Mouse (Mus musculus) cerebral cortex, adult 2 months (tissue): ENCODE data around the gene Olfr332.

Experiments used
- WGBS: fragments of 180-500 bp; shearing (Covaris S2); methylation state at CpG from one replicate; pipeline ENCODE4 v1.1.7; 2018; 5-methylcytosine and 5-hydroxymethylcytosine counted together

Olfr332 gene

DNA sequence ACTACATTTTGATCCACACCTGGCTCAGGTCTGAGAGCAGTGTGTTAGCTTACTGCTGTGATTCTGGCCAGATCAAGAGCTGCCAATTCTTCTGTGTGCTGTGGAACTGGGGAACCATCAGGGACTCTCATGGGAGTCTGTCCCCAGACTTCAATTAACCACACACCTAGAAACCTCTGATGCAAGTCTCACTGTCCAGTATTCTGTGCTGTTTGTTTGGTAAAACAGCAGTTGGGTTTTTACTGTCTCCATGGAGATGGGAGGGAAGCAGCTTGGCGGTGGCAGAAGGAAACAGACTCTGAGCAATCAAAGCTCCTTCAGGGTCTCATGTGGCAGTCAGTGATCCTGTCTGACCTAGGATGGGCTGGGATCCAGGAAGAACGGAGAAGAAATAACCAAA is at the start of gene Olfr332:
Gene Olfr332 (minus strand): TSS at position 101 of the 400 bp plus-strand sequence.
- 65% methylated on average over 2 of the region's 2 CpGs for WGBS

DNA sequence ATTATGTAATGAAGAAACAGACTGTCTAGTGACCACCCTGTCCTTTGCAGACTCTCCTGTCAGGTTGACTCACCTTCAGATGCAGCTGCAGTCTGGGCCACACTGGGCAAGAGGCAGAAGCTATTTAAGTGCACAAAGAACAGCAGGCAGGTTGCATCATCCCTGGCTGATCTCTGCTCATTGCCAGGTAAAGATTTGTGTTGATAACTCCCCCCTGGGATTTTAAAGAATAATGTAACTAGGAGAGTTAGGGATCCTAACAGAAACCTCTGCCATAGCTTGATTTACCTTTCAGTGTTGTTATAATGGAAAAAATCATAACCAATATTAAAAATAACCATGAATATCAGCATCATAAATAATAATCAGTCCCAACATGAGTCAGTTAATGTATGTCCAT is 42.4 kb upstream of the Olfr332 start, which contains the start of gene Olfr330:
Gene Olfr330 (minus strand): TSS at position 101 of the 400 bp plus-strand sequence.

DNA sequence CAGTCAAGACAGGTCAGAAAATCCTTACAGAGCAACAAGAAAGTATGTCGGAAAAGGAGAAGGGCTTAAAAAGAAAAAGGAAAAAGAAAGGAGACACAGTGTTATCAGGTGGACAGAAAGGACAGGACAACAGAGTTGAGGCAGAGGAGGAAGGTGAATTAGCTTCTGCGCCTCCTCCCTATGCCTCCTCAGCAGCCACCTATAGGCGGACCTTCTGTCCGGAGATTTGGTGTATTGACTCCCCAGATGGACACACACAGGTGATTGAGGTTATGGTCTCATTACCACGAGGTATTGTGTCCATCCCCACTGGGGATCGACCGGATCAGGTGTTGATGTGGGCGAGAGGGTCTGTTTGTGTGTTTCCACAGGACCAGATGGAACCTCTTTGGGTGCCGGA is 27.4 kb upstream of the Olfr332 start:
- WGBS = 92% methylated on average over 8 of the region's 9 CpGs

DNA sequence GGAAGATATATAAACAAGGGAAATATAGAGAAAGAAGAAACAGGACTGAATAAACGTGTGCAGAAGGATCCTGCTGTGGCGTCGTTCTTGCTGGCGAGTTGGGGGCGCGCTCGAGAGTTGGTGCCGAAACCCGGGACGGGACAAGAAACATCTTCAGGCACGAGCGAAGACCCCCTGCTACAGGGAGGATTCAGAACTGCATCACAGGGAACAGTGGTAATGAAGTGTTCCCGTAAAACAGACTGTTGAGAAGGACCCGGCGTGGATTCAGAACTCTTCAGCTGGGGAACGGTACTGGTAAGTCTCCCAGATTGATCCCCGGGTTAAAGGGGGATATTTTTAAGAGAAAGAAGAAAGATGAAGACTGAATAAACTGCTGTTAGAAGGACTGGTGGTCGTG is 26.6 kb upstream of the Olfr332 start:
- WGBS = 92% methylated on average over 18 of the region's 18 CpGs

DNA sequence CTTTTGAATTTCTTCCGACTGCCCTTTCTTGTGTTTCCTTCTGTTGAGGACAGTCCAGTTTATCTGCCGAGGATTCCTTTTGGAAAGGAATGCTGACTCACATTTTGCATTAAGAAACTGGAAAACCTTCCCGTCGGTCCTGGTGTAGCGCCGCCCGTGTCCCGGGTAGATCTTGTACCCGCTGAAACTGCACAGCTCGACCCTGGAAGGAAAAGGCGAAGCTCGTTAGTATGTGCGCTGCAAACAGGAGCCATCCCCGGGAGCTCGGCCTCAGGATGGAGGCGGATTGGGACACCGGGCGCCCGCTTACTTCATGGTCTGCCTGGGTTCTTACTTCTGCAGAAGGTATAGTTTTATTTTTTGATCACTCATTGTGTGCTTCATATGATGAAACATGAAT is 16.7 kb upstream of the Olfr332 start:
- 83% methylated on average over 19 of the region's 19 CpGs for WGBS

DNA sequence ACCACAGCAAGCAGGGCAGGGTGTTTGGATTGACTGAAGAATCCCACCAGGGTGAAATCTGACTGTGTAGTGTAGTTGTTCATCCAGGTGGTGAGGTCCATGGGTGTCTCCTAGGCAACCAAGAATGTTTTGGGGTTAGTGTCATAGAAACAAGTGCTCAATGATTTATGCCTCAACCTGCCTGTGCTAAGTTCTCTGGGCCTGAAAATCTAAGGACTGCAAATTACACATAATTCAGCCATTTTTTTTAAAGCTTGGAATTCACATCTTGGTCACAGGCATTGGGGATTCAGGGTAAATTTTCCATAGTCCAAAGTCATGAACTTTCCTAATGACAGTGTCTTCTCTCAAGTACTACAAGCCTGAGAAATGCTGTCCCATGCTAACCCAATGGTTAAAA is 10.1 kb upstream of the Olfr332 start, which contains the start of gene Olfr331:
Gene Olfr331 (minus strand): TSS at position 101 of the 400 bp plus-strand sequence.

DNA sequence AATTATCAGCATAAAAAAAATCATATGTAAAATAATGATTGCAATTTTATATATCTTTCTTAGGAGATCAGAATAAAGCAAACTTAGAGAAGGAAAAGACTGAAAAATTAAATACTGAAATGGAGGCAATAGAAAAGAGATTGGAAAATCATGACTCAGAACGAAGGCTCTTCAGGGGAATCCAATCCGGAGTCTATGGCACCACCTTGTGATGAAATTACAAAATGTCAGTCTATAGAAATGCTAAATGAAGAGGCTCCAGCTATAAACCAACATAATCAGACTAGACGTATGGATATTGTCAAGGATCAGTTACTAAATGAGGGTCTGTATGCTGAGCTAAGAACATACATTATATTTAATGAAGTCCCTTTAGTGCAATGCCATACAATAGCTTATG is 6.9 kb upstream of the Olfr332 start:
- 24% methylated on average over 3 of the region's 3 CpGs for WGBS

DNA sequence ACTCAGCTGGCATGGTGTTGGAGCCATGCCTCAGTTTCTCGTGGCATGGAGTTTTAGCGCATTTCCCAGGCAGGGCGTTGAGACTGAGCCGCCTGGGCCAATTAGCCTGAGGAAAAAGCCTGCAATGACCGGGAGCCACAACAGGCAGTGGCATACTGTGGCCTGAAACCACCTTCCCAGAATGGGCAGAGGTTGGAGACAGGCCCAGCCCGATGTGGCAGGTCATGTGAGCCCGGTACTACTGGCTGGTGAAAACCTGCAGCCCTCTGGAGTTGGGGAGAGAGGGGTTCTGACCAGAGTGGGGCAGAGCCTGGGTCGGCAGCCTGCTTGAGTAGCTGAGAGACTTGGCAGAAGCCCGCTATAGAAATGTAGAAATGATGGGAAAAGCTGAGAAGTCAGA is 6.4 kb upstream of the Olfr332 start:
- WGBS = 79% methylated on average over 9 of the region's 9 CpGs

DNA sequence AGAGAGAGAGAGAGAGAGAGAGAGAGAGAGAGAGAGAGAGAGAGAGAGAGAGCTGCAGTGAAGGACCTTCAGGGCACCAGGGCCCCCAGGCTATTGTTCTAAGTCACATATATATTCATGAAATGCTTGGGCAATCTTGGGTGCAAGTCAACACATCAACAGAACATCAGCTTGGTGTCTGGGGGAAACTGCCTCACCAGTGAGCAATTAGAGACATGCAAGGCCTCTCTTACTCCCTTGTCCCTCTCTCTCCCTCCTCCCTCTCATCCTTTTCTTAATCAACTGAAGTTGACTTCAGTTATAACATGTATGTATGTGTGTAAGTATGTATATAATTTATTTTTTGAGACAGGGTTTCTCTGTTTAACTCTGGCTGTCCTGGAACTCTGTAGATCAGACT is 30.2 kb downstream of the Olfr332 start, which contains the start of gene Olfr30:
Gene Olfr30 (minus strand): TSS at position 101 of the 400 bp plus-strand sequence.

DNA sequence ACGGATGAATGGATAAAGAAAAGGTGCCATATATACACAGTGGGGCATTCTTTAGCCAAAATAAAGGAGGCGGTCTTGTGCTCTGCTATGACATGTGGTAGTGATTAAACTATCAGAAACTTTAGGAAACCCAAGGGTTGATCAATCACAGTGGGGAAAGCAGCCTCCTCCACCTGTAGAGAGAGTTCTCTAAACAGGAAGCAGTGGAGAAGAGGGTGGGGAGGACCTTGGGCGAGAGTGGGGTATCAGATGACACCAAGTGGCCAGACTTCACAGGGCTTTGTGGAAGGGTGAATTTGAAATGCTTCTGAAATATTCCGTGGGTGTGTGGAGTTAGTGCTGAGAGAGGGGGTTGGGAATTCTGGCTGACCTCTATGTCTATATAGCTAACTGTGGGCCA is 38.8 kb downstream of the Olfr332 start:
- WGBS = 80% methylated on average over 4 of the region's 4 CpGs

DNA sequence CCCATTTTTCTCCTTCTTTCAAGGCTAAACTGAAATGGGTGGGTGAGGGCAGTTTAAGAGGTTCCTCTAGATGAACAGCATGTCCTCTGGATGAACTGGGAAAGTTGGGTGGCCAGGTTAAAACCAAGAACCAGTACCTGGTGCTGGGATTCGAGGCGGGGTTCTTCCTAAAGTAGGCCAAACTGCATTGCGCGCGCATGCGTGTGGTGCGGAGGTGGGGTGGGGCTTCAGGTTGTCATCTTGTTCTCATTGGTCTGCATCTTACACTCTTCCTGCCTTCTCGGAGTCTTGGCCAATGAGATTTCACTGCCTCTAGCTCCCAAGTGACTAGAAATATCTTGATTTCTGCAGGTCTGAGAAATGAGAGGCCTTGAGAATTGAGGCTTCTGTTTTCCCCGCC is 39.6 kb downstream of the Olfr332 start, which contains the start of gene Lypd9:
Gene Lypd9 (minus strand): TSS at position 165 of the 400 bp plus-strand sequence.
- 97% methylated on average over 9 of the region's 9 CpGs for WGBS
